ENCODE assay signal across 23 mouse cellular contexts in genomic region chr13:54181318-54181717, GRCm38 (mm10). TPM values are rescaled to one million over a fixed set of nuclear protein-coding genes. Genes with fewer than 3 reads are reported as not detected.
DNase-seq lines count a peak whose midpoint lies in the region; ATAC-seq lines count a peak whose summit lies in the region.
"Had no signal": no experiment of that assay in that cellular context is flagged by ENCODE, and none has a peak within 500 bp of the region (broad histone marks: within the 10 kb centered on the region; RNA-seq: fewer than 3 reads in every experiment).

No protein-coding gene starts in this region.

- no peak for DNase-seq in midbrain, embryonic 10.5 days (ENCODE audit: low spot score)
- DNase-seq in left cerebral cortex, postnatal 36 days (ENCODE audit: low spot score in 2 of 2), result no peak
- no peak for DNase-seq in adrenal gland, postnatal 4 days (ENCODE audit: low spot score in 2 of 2)
- DNase-seq: adrenal gland, adult 8-10 months; adrenal gland, postnatal 14 days; adrenal gland, postnatal 36 days; cerebellum, adult 11 months; cerebellum, adult 18-20 months; cerebellum, adult 8-10 months; cerebellum, adult 9-11 months; cerebellum, postnatal 14 days; cerebellum, postnatal 36 days; embryo, embryonic 11 days had no signal

- no peak overlapping the region for H3K4me2 ChIP-seq in midbrain, embryonic 13.5 days (replicated peaks)
- H3K4me2 ChIP-seq: embryonic facial prominence, embryonic 13.5 days; embryonic facial prominence, embryonic 15.5 days; forebrain, embryonic 12.5 days had no signal

- no peaks in the 10 kb centered on the region; the same call in 1 of the 2 replicates for H3K9me3 ChIP-seq in midbrain, embryonic 10.5 days (replicated peaks)
- no peaks in the 10 kb centered on the region for H3K9me3 ChIP-seq in midbrain, embryonic 13.5 days
- H3K9me3 ChIP-seq: embryonic facial prominence, embryonic 13.5 days; embryonic facial prominence, embryonic 15.5 days; forebrain, embryonic 10.5 days; forebrain, embryonic 12.5 days had no signal

- intact Hi-C loops in left cerebral cortex, postnatal 36 days (cut with DNase I), result no loop called here

- no peak overlapping the region for H3K9ac ChIP-seq in midbrain, embryonic 13.5 days (replicated peaks)
- H3K9ac ChIP-seq: embryonic facial prominence, embryonic 13.5 days; embryonic facial prominence, embryonic 15.5 days; forebrain, embryonic 12.5 days had no signal

- H3K4me1 ChIP-seq in midbrain, embryonic 10.5 days, result peaks cover 23% of the 10 kb centered on the region
- 0 out of 2 replicates have a peak, but pooled peaks cover 5% of the 10 kb centered on the region for H3K4me1 ChIP-seq in midbrain, embryonic 13.5 days (replicated peaks)
- H3K4me1 ChIP-seq: embryonic facial prominence, embryonic 13.5 days; forebrain, embryonic 12.5 days had no signal

- ATAC-seq in midbrain, embryonic 13.5 days, result no peak
- 0 out of 2 replicates have a peak, but pooled peaks have one; percentile 54 for ATAC-seq in erythroid progenitor cell, adult 5-6 weeks (replicated peaks; ENCODE audit: low FRiP score, poor library complexity, severe bottlenecking)
- ATAC-seq: forebrain, embryonic 14.5 days; forebrain, embryonic 16.5 days had no signal

- WGBS in midbrain, embryonic 10.5 days, result 87% methylated on average over 6 of the region's 6 CpGs
- WGBS in midbrain, embryonic 13.5 days, result 89% methylated on average over 6 of the region's 6 CpGs

- 0 out of 2 replicates have a peak overlapping the region, but pooled peaks have one; percentile 52 for H3K27ac ChIP-seq in midbrain, embryonic 10.5 days (replicated peaks)
- H3K27ac ChIP-seq in midbrain, embryonic 13.5 days, result no peak overlapping the region
- H3K27ac ChIP-seq: embryonic facial prominence, embryonic 13.5 days; embryonic facial prominence, embryonic 15.5 days; forebrain, embryonic 10.5 days; forebrain, embryonic 12.5 days had no signal

- H3K4me3 ChIP-seq in midbrain, embryonic 10.5 days, result no peak overlapping the region
- no peak overlapping the region for H3K4me3 ChIP-seq in midbrain, embryonic 13.5 days (replicated peaks)
- H3K4me3 ChIP-seq: embryonic facial prominence, embryonic 13.5 days; embryonic facial prominence, embryonic 15.5 days; forebrain, embryonic 10.5 days; forebrain, embryonic 12.5 days had no signal

- H3K27me3 ChIP-seq in midbrain, embryonic 10.5 days (ENCODE audit: low read depth, poor library complexity, severe bottlenecking), result no peaks in the 10 kb centered on the region
- H3K27me3 ChIP-seq in midbrain, embryonic 13.5 days, result no peaks in the 10 kb centered on the region
- H3K27me3 ChIP-seq: embryonic facial prominence, embryonic 13.5 days; embryonic facial prominence, embryonic 15.5 days; forebrain, embryonic 12.5 days had no signal

- no peaks in the 10 kb centered on the region for H3K36me3 ChIP-seq in midbrain, embryonic 10.5 days
- H3K36me3 ChIP-seq in midbrain, embryonic 13.5 days, result no peaks in the 10 kb centered on the region
- H3K36me3 ChIP-seq: embryonic facial prominence, embryonic 13.5 days; embryonic facial prominence, embryonic 15.5 days; forebrain, embryonic 10.5 days; forebrain, embryonic 12.5 days had no signal

RNA-seq across cellular contexts. Expression of gene Hrh2, which starts 10.6 kb away (rescaled TPM):
- 0.14 and 0.15 TPM in 2 replicates for polyA plus RNA-seq in midbrain, embryonic 10.5 days (2016; fragmentation: Nextera tagmentation; extraction: Ambion mirVana)
- 0.28 and 0.40 TPM in 2 replicates for polyA plus RNA-seq in midbrain, embryonic 13.5 days (2015; fragmentation: Nextera tagmentation; extraction: Ambion mirVana)
- 1.1 and 2.1 TPM in 2 replicates for total RNA-seq in erythroid progenitor cell, adult 5-6 weeks (2015; ENCODE audit: low replicate concordance)
- total RNA-seq in erythroid progenitor cell, adult 5-6 weeks (2017; ENCODE audit: low replicate concordance), result 1.9 and 2.6 TPM in 2 replicates
- 10 to 100 TPM; 12.7 to 14.7 TPM for total RNA-seq in left cerebral cortex, postnatal 36 days (2021)
- total RNA-seq in adrenal gland, postnatal 4 days (2021), result under 1 TPM; 0.17 to 0.25 TPM
- total RNA-seq: MEL had no signal
- polyA plus RNA-seq: C2C12; embryonic facial prominence, embryonic 13.5 days; forebrain, embryonic 12.5 days had no signal
